Mouse (Mus musculus) gastrocnemius, adult 2 months (tissue): ENCODE measurements around the gene Morn5. TPM values are rescaled to one million over a fixed set of nuclear protein-coding genes. Genes with fewer than 3 reads are reported as not detected.

ENCODE experiments used
- DNase-seq: peaks from one replicate; pipeline ENCODE4 v3.0.0; 2022
- H3K27ac ChIP-seq: fragments of 200-600 bp; 2 replicates; pipeline ENCODE4 v1.8.1; 2022; ENCODE audit warnings: mild to moderate bottlenecking
- H3K4me3 ChIP-seq: fragments of 200-600 bp; 2 replicates; pipeline ENCODE4 v1.8.1; 2022; ENCODE audit warnings: mild to moderate bottlenecking, moderate library complexity
- CTCF ChIP-seq: fragments of 200-600 bp; IDR thresholded peaks from 2 replicates; pipeline ENCODE4 v1.8.1; 2022; ENCODE audit warnings: antibody characterized with exemption, mild to moderate bottlenecking, moderate library complexity
- intact Hi-C: fragments of 180-260 bp; cut with DNase I; formaldehyde crosslinking; loops from one replicate; pipeline ENCODE4 v1.15.1; 2025
- long read RNA-seq, 2 experiments: library from polyadenylated mRNA; stranded (forward); transcript quantifications; one replicate each; pipeline ENCODE4 v2.0.0; 2021
- total RNA-seq, 2 experiments: library from RNA; stranded (reverse); gene quantifications; 2 replicates each; pipeline ENCODE4 v1.2.3; 2021

Morn5 gene
- not detected for total RNA-seq
- long read RNA-seq, experiment 1: 0 reads
- long read RNA-seq, experiment 2: 0 reads

DNA sequence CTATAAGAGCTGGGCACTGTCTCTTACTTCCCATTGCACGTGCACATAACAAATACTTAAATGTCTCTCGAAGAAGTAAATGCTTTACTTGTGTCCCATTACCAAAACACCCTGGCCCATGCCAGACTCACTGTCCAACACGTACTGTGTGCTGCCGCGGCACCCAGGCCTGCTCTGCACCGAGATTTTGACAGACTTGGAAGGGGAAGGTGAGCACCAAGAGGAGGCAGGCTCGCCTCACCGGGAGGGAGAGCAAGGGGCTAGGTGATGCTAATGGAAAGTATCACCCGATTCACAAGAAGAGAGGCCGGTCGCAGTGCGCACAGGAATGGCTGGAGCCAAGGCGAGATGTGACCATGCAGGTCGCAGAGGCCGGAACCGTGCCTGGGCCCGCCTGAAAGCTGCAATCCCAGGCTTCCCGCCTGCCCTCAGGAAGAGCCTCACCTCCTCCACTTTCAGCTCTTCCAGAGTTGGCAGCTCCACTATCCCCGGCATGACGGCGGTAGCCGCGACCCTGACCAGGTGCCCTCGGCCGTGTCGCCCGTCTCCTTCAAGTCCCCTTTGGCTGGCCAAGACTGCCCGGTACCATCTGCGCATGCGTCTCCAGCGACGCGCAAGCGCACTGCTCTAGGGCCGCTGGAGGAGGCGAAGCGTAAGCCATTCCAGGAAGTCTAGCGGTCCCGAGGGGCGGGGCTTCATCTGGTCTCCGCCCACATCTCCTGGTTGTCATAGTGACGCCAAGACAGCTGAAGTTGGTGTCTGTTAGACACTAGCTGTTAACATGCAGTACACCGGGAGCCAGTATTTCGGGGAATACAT lies at the start of gene Morn5, which contains the start of gene Ndufa8:
Morn5 (plus strand) TSS at position 711 of the 819 bp plus-strand sequence.
Ndufa8 (minus strand) TSS at position 659 of the 819 bp plus-strand sequence.
- DNase-seq: peak; percentile 99
- TF ChIP-seq CTCF: no peak
- intact Hi-C loops: loop anchor here (5.0 kb wide), 2 partner anchors 43 to 88 kb away; partner anchors contain the start of genes Mrrf and Rbm18
- peak within 1 kb of the TSS; percentile 98 for H3K4me3 ChIP-seq
- H3K27ac ChIP-seq: peak within 1 kb of the TSS; percentile 96

DNA sequence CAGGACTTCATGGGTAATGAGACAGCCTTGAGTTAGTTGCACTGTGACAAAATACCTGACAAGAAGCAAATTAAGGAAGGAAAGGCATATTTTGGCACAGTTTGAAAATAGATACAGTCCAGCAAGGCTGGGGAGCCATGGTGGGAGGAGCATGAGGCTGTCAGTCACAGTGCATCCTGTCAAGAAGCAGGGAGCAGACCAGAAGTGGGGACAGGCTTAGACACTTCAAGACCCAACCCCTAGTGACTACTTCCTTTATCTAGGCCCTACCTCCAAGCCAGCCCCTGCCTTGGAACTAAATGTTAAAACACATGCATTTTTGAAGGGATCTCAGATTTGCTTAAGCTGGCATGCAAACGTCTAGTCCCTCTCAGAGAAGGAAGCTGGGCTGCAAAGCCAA lies 48.9 kb upstream of the Morn5 start:
- intact Hi-C loops: no loop called here
- no peak for TF ChIP-seq CTCF
- H3K4me3 ChIP-seq: no peak overlapping the region
- no peak overlapping the region for H3K27ac ChIP-seq
- no peak for DNase-seq

DNA sequence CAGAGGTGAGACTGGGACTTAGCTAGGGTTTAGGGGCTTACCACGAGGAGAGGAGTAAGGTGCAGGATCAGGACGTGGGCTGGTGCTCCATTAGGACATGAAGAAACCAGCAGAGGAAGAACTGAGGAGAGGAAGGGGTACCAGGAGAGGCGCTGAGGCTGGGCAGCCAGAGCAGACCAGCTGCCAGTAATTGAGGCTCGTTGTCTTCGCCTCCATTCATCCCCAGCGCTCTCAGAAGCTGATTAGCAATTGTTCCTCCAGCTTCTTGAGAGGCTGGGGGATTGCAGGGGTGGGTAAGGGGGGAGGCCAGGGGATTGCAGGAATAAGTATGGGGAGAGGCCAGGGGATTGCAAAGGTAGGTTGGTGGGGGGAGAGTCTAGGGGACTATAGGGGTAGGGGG lies 47.1 kb upstream of the Morn5 start:
- no peak overlapping the region for H3K27ac ChIP-seq
- no peak for DNase-seq
- intact Hi-C loops: no loop called here
- no peak for TF ChIP-seq CTCF
- no peak overlapping the region for H3K4me3 ChIP-seq

DNA sequence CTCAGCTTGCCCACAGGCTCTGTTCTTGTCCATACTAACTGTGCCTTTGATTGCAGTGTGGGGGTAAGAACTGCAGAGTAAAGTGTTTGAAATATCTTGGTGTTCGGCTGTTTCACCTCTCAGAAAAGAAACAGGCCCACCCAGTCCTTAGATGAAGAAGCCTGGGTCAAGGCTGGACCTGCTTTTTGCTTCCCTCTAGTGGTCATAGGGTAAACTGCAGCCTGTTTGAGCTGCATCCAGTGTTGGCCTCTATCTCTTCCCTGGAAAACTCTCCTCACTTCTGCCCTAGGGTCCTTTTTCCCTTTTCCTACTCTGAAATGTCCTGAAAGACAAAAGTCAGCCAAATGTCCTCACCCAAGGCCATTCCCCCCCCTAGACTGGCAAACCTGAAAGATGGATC lies 41.2 kb upstream of the Morn5 start:
- Histone ChIP-seq H3K4me3 (no peak overlapping the region), H3K27ac (no peak overlapping the region)
- intact Hi-C loops: loop anchor here (5.0 kb wide), 1 partner anchor 269 kb away; no protein-coding TSS in a partner anchor
- peak; percentile 37 for DNase-seq
- TF ChIP-seq CTCF: peak; percentile 88

DNA sequence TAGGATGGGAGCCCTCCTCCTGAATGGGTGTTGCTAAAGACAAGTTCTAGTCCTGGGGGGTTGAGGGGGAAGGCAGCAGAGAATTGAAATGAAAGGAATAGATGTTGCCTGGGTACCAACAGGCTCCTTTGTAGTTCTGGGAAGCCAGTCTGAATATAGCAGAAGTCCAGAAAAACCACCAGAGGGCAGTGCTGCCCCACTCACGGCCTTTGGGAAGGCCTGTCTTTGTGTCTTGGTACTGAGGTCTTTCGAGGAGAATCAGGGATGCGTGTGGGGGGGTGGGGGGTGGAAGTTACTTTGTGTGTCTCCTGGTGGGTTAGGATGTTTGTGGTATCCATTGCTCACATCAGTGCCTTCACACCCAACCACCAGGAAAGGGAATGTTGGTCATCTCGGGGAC lies 39.9 kb upstream of the Morn5 start:
- TF ChIP-seq CTCF: peak; percentile 78
- Histone ChIP-seq H3K4me3 (no peak overlapping the region), H3K27ac (no peak overlapping the region)
- intact Hi-C loops: loop anchor here (5.0 kb wide), 1 partner anchor 268 kb away; no protein-coding TSS in a partner anchor
- DNase-seq: peak; percentile 75

DNA sequence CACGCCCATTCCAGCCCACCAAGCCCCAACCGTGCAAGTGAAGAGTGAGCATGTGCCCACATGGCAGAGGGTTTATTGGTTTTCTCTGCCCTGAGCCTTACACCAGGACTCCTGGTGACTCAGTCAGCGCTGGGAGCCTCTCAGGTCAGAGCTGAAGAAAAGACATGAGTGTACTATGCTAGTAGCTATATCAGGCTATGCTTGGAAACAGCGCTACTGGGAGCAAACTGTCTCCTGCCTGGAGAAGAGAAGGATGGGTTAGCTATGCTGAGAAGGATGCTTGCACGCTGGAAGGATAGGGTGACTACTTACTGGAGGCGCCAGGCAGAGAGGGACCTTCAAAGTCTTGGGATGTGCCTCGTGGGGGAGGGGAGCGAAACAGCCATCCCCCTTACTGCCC lies 38.7 kb upstream of the Morn5 start:
- TF ChIP-seq CTCF: no peak
- H3K4me3 ChIP-seq: no peak overlapping the region
- H3K27ac ChIP-seq: no peak overlapping the region
- no peak for DNase-seq
- intact Hi-C loops: loop anchor here (1.0 kb wide), 1 partner anchor 203 kb away; no protein-coding TSS in a partner anchor

DNA sequence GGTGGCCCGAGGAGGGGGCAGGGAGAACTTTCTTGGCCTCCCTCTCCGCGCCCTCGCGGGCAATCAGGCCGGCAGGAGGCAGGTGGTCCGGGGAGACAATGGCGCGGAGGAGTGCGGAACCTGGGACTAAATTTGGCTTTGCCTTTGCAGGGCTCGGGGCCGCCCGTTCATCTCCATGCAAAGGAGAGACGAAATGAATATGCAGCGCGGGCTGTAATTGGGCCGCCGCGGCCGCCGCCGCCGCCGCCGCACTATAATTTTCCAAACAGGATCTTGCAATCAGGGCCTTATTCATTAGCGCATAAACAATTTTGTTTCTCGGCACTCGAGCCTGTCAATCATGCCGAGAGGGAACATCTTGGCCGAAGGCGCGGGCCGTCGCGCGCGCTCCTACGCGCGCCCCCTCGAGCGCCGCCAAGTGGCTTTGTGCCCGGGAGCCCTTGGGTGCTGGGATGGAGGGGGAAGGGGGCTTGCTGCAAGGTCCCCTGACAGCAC lies 37.9 kb upstream of the Morn5 start:
- H3K27ac ChIP-seq: peak overlapping the region; percentile 62
- no peak for TF ChIP-seq CTCF
- peak overlapping the region; percentile 73 for H3K4me3 ChIP-seq
- peak; percentile 31 for DNase-seq
- intact Hi-C loops: no loop called here

DNA sequence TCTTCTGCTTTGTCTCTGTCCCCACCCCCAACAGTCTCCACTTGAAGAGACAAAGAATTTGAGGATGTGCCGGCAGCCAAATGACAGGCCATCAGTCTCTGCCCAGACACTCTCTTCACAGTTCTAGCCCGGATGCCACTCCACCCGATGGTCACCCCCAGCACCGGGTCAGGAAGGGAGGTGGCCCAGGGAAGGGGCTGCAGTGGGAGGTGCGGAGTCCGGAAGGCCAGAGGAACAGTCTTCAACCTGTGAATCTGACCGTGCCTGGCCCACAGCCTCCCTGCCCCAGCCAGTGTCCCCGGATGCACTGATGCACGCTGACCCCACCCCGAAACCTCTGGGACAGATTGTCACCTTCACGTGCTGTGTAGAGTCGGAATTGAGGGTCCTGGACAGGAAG lies 36.2 kb upstream of the Morn5 start:
- DNase-seq: peak; percentile 40
- no peak overlapping the region for H3K4me3 ChIP-seq
- peak overlapping the region; percentile 48 for H3K27ac ChIP-seq
- intact Hi-C loops: no loop called here
- no peak for TF ChIP-seq CTCF

DNA sequence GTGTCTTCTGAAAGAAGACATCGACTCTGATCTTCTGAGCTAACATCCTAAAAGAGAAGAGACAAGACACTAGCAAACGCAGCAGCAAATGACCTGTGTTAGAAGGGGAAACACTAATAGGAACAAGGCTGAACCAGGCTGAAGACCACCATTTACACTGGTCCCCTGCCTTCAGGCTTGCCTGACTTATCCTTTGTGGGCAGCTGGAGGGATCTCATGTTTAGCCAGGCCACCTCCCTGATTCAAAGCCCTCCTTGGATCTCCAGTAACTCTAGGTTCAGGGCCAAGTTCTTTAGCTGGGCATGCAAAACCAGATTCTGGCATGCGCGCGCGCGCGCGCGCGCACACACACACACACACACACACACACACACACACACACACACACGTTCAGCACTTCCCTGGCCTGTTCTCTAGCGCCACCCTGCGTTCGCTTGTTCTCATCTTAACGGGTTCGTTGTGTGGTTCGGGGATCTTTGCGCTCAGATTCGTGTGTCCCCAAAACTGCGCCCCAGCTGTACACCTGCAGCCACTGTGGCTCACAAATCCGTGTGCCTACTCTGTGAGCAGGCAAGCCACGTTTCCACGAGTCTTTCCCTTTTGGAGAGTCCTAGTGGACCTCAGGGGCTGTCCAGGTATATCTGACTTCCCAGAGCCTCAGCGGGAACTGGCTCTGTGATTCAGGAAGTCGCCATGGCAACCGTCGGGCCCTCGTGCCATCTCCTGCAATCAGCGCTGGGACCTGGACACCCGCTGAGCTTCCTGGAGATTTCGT lies 27.7 kb upstream of the Morn5 start:
- peak; percentile 85 for DNase-seq
- intact Hi-C loops: loop anchor here (5.0 kb wide), 1 partner anchor 121 kb away; no protein-coding TSS in a partner anchor
- Histone ChIP-seq H3K4me3 (peak overlapping the region; percentile 60), H3K27ac (peak overlapping the region; percentile 57)
- peak; percentile 58 for TF ChIP-seq CTCF

DNA sequence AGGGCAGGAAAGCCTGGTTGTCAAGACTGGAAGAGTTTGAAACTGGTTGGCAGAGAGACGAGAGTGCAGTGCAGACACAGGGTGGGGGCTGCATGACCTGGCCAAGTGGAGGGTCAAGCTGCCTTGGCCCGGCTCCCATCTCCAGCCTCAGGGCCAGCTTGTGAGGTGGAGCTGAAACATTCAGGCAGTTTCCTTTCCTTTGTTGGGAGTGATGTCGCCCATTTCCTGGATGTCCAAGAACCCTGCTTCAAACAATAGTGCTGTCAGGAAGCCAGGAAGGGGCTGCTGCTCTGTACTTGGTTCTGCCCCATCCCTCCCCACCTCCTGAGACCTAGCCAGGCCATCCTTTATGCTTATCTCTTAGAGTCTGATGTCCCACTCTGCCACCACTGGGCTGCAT lies 26.0 kb upstream of the Morn5 start:
- no peak overlapping the region for H3K4me3 ChIP-seq
- TF ChIP-seq CTCF: no peak
- peak; percentile 68 for DNase-seq
- intact Hi-C loops: loop anchor here (5.0 kb wide), 1 partner anchor 119 kb away; no protein-coding TSS in a partner anchor
- peak overlapping the region; percentile 62 for H3K27ac ChIP-seq

DNA sequence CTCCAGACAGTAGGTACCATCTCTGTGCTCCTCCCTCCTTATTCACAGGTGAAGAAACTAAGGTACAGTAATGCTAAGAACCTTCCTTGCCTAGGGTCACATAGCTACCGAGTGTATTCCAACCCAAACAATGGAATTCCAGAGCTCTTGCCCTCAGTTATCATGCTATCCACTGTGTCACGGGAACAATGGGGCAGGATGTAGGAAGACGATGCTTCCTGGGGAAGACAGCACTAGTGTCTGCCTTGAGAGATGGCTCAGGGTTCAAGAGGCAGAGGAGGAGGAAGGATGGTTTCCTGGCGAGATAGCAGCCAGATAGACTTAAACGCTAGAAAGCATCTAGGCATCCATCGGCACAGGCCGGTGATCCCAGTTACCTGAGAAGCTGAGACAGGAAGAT lies 16.4 kb upstream of the Morn5 start:
- Histone ChIP-seq H3K27ac (peak overlapping the region; percentile 66; the same call in 1 of the 2 replicates), H3K4me3 (no peak overlapping the region)
- DNase-seq: no peak
- intact Hi-C loops: loop anchor here (1.0 kb wide), 1 partner anchor 42 kb away; no protein-coding TSS in a partner anchor
- no peak for TF ChIP-seq CTCF

DNA sequence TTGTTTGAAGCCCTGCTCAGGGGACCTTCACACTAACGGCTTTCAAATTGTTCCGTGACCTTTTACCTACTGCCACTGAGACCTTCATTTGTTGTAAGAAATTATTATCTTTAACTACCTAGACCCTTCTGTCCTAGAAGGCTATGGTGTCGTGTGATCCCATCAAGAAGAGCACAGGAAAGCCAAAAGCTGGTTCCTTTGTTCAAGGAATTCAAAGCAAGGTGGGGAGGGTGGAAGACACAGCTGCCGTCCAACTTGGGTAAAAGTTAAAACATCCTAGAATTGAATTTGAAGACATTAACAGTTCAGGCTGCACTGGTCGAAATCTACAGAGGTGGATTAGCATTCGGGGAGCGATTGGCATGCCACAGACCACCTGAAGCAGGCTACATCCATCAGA lies 15.3 kb upstream of the Morn5 start:
- Histone ChIP-seq H3K27ac (peak overlapping the region; percentile 66), H3K4me3 (no peak overlapping the region)
- intact Hi-C loops: loop anchor here (1.0 kb wide), 1 partner anchor 41 kb away; no protein-coding TSS in a partner anchor
- no peak for TF ChIP-seq CTCF
- DNase-seq: no peak

DNA sequence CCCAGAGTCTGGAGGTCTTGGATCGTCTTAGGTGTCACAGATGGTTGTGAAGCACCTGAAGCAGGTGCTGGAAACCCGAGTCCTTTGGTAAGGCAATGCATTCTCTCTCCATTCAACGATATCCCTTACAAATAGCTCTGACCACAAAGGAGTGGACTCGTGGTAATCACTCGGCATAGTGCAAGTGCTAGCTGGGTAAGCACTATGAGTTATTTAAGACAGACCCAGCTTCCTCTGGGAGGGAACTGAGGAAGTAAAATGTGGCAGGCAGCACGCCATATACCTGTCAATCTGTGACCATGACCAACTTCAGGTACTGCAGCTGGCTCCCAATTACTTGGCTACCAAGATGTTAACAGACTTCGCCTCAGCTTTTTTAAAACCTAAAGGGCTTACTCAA lies 14.4 kb upstream of the Morn5 start:
- intact Hi-C loops: no loop called here
- H3K27ac ChIP-seq: peak overlapping the region; percentile 66; the same call in 1 of the 2 replicates
- no peak for TF ChIP-seq CTCF
- H3K4me3 ChIP-seq: no peak overlapping the region
- DNase-seq: no peak
